Mouse (Mus musculus) megakaryocyte, embryonic 14.5 days (primary cell): Measurements from ENCODE around the gene Gja4.

ENCODE experiments used
- FLI1 ChIP-seq: IDR thresholded peaks from 2 replicates; pipeline ENCODE4 v1.6.1; 2012; ENCODE audit warnings: low read length, inconsistent platforms, mixed read lengths
- GATA1 ChIP-seq: IDR thresholded peaks from 3 replicates; pipeline ENCODE4 v1.6.1; 2012; ENCODE audit warnings: mixed read lengths, low read length, inconsistent platforms, borderline replicate concordance

GRCm38 (mm10) chr4:127349560-127350300 lies 35.9 kb upstream of the Gja4 start:
- TF ChIP-seq GATA1 (no peak), FLI1 (no peak)
